Mouse (Mus musculus) lung, adult 2 months (tissue): ENCODE measurements around the gene Cwc25.

ENCODE experiments used
- CTCF ChIP-seq: fragments of 200-500 bp; IDR thresholded peaks from 2 replicates; pipeline ENCODE4 v1.5.1; 2011; ENCODE audit warnings: mild to moderate bottlenecking, low read length, control low read depth; ENCODE audit not compliant: insufficient read depth
- POLR2A ChIP-seq: fragments of 200-500 bp; IDR thresholded peaks from 2 replicates; pipeline ENCODE4 v1.6.1; 2011; ENCODE audit warnings: low read depth, mild to moderate bottlenecking, control low read depth, low read length, borderline replicate concordance; ENCODE audit errors: extremely low read depth

DNA sequence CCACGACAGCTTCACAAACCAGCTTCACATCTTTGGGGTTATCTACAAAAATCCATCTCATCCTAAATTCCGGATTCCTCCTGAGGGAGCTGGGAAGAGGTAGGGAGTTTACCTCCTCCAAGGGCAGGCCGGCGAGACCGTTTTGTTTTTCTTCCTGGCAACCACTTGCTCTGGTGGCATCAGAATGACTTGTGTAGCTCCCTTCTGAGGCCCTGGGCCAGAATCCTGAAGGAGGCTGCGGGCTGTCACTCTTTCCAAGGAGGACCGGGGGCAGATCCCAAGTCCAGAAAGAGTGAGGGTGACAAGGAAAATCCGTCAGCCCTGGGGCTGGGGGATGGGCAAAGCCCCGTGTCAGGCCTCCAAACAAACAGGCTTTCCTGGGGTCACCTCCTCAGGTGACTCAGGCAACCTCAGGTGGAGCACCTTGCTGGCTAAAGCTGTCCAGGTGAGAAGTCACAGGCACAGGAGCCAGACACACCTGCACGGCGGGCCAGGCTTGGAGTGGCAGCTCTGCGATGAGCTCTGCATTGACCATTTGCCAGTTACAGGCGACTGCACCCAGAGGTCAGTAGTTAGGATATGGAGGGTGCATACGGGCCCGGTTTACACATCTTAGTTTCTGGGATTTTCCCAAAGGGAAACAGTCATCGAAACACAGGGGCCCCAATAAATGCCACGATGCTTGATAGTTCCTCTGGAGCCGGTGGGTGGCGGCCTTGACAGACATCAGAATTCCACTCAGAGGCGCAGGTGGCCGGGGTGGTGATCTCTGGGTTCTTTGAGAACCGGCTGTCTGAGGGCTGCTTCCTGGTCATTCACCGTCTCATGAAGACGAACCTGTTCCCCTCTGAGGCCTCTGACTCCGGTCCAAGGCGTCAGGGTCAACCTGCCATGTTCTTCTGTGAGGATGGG is 48.7 kb downstream of the Cwc25 start:
- TF ChIP-seq CTCF: no peak
- no peak for TF ChIP-seq POLR2A
